Mouse (Mus musculus) CH12.LX (cell line): Measurements from ENCODE around the gene Zfpl1.

Experiments
- CTCF ChIP-seq, 2 experiments: IDR thresholded peaks in 1 of 2; conservative IDR thresholded peaks in 1 of 2; 2 replicates each; pipeline ENCODE4 v1.5.1; 2011 to 2012; ENCODE audit warnings: low read depth in 2 of 2, low read length in 2 of 2, improper control_type of control experiment in 1 of 2, inconsistent platforms in 1 of 2, mild to moderate bottlenecking in 1 of 2, moderate library complexity in 1 of 2
- KAT2A ChIP-seq: IDR thresholded peaks from 2 replicates; pipeline ENCODE4 v1.6.1; 2012; ENCODE audit warnings: low read length, improper control_type of control experiment, inconsistent platforms; ENCODE audit not compliant: insufficient replicate concordance
- POLR2A ChIP-seq: IDR thresholded peaks from 2 replicates; pipeline ENCODE4 v1.6.1; 2011; ENCODE audit warnings: low read depth, mild to moderate bottlenecking, improper control_type of control experiment, low read length
- TBP ChIP-seq: conservative IDR thresholded peaks from 2 replicates; pipeline ENCODE4 v1.6.1; 2011; ENCODE audit warnings: low read depth, low read length, improper control_type of control experiment

DNA sequence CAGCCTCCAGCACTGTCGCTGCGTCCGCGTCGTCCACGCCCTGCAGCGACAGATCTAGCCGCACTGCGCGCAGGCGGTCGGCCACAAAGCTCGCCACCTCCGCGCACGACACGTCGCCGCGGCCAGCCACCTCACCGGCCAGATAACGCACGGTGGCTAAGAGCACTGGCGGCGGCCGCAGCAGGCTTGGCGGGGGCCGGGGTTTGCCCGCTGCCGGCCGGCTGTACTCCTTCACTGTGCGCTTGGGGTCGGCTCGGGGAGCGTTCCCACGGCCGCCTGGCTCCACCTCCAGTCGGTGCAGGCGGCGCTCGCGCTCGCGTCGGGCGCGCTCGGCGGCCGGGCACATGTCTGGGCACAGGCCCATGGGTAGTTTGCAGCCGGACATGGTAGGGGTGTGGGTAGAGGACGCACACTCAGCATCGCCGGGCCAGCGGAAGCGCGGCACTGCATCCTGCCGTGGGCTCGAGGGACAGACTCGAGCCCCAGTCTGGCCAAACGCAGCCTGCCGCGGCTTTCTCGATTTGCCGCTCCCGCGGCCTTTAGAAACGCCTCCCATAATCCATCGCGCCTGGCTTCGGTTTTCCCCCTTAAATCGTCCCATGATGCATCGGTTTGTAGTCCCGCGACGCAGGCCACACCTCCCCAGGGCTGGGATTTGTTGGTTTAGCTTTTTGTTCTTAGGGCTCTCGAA is 33.4 kb upstream of the Zfpl1 start, which contains the start of gene Sac3d1:
- TF ChIP-seq TBP (peak; percentile 95), KAT2A (peak; percentile 87; the same call in 1 of the 2 replicates), CTCF (conservative IDR thresholded peaks at IDR 0.05 in 1 of 2, IDR thresholded peaks at IDR 0.05 in 1 of 2; ENCODE audit: low read depth in 2 of 2, low read length in 2 of 2) (peak in 1 of 2 experiments; percentile 3; a peak in 1 of 4 replicates), POLR2A (peak; percentile 99)
